Mouse (Mus musculus): Measurements from ENCODE around the gene Lrrc72. TPM values are rescaled to one million over a fixed set of nuclear protein-coding genes. Genes with fewer than 3 reads are reported as not detected.

The Lrrc72 gene
- total and polyA plus RNA-seq, 2 experiments from 2014 or later = not detected

DNA sequence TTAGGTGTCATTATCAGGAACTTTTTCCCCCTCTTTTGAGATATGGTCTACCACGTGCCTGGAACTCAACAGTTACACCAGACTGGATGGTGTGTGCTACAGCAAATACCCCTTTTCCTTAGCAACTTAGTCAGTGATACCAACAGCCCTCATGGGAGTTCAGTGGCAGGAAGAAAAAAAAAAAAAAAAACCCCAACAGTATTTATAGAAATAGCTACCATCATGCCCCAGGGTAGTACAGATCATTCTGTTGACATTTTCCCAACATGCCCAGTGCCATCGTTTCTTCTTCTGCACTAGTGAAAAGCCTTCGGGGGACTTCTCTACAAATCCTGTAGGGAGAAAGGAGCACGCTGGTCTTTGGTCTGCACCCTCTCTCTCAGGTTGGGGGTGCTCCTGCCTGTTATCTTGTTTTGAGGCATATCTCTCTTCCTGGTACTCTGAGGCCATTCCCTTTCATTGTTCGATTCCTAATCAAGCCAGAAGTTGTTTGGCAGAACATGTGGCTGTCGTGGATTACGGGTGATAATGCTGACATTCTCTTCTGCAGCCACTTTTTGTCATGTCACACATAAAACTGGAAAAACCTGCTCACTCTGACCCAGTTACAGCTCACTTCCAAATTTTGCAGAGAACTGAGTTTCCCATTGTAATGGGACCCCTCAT lies 88.9 kb downstream of the Lrrc72 start:
- Histone ChIP-seq H3K9ac (replicated peaks; ENCODE audit: low read length) (no peak overlapping the region), H3K27me3 (ENCODE audit: insufficient read depth, low read length) (no peaks in the 10 kb centered on the region), H3K4me3 (ENCODE audit: low read length) (no peak overlapping the region), H3K36me3 (ENCODE audit: insufficient read depth, low read length) (no peaks in the 10 kb centered on the region), H3K4me2 (ENCODE audit: low read depth, low read length) (no peak overlapping the region), H3K27ac (no peak overlapping the region), H3K4me1 (ENCODE audit: insufficient read depth, low read length) (no peaks in the 10 kb centered on the region), H3K9me3 (ENCODE audit: low read length) (no peaks in the 10 kb centered on the region)
- ATAC-seq (no peak), DNase-seq (ENCODE audit: low spot score) (no peak)
- 88% methylated on average over 7 of the region's 7 CpGs for WGBS
- no peak for TF ChIP-seq CTCF (IDR thresholded peaks at IDR 0.05; ENCODE audit: low read depth)

Other genes starting within 250 kb of the Lrrc72 start
- gene Tspan13, start 210.9 kb downstream of the Lrrc72 start, total RNA-seq (2014; rRNA removed) = 250 and 296 TPM in 2 replicates
- 378 and 380 TPM in 2 replicates for gene Tspan13, start 210.9 kb downstream of the Lrrc72 start, polyA plus RNA-seq (2015; fragmentation: Nextera tagmentation; extraction: Ambion mirVana)
- gene Ankmy2, start 96.3 kb downstream of the Lrrc72 start, total RNA-seq (2014; rRNA removed) = 51.0 and 56.3 TPM in 2 replicates
- gene Ankmy2, start 96.3 kb downstream of the Lrrc72 start, polyA plus RNA-seq (2015; fragmentation: Nextera tagmentation; extraction: Ambion mirVana) = 72.1 and 74.1 TPM in 2 replicates
- 156 and 184 TPM in 2 replicates for gene Bzw2, start 95.3 kb downstream of the Lrrc72 start, total RNA-seq (2014; rRNA removed)
- 254 and 263 TPM in 2 replicates for gene Bzw2, start 95.3 kb downstream of the Lrrc72 start, polyA plus RNA-seq (2015; fragmentation: Nextera tagmentation; extraction: Ambion mirVana)
- 12.0 and 14.2 TPM in 2 replicates for gene Sostdc1, start 60.7 kb upstream of the Lrrc72 start, total RNA-seq (2014; rRNA removed)
- 28.9 and 32.4 TPM in 2 replicates for gene Sostdc1, start 60.7 kb upstream of the Lrrc72 start, polyA plus RNA-seq (2015; fragmentation: Nextera tagmentation; extraction: Ambion mirVana)
- 7.6 and 11.4 TPM in 2 replicates for gene Ispd, start 128.1 kb upstream of the Lrrc72 start, total RNA-seq (2014; rRNA removed)
- 13.3 and 13.9 TPM in 2 replicates for gene Ispd, start 128.1 kb upstream of the Lrrc72 start, polyA plus RNA-seq (2015; fragmentation: Nextera tagmentation; extraction: Ambion mirVana)
- gene D630036H23Rik, start 128.8 kb upstream of the Lrrc72 start, total RNA-seq (2014; rRNA removed) = 1.8 and 5.2 TPM in 2 replicates
- gene D630036H23Rik, start 128.8 kb upstream of the Lrrc72 start, polyA plus RNA-seq (2015; fragmentation: Nextera tagmentation; extraction: Ambion mirVana) = 2.7 and 2.9 TPM in 2 replicates